In the genomic region with DNA sequence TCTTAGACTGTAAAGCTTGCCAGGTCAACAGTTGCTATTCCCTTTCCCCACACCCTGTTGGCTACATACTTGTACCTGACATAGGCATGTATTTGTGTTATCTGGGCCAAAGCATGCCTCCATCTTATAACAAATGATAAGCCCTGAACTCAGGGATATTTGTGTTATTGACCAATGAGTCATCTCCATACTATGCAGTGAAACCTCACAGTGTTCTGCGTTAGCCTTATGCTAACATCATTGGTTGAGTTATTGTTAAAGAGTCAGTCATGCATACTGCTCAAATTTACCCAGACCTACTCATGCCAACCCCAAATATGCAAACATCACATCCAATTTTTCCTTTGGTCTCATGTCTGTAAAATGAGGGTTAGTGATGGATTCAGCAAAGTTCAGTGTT, we compare ENCODE assay signal across 24 mouse cellular contexts.
DNase-seq lines count a peak whose midpoint lies in the region; ATAC-seq and TF ChIP-seq lines count a peak whose summit lies in the region.
"Had no signal": no experiment of that assay in that cellular context is flagged by ENCODE, and none has a peak within 500 bp of the region (broad histone marks: within the 10 kb centered on the region; RNA-seq: fewer than 3 reads in every experiment).

No protein-coding gene starts in this region.

- H3K4me2 ChIP-seq in lung, postnatal 0 days (replicated peaks; ENCODE audit: low read depth, low read length), result no peak overlapping the region
- H3K4me2 ChIP-seq in stomach, embryonic 16.5 days (ENCODE audit: low read depth, low read length), result no peak overlapping the region
- no peak overlapping the region for H3K4me2 ChIP-seq in stomach, postnatal 0 days (replicated peaks; ENCODE audit: low read depth)
- H3K4me2 ChIP-seq: embryonic facial prominence, embryonic 12.5 days; forebrain, embryonic 13.5 days; forebrain, embryonic 15.5 days had no signal

- H3K36me3 ChIP-seq in lung, postnatal 0 days (ENCODE audit: insufficient read depth, low read length), result no peaks in the 10 kb centered on the region
- no peaks in the 10 kb centered on the region for H3K36me3 ChIP-seq in stomach, embryonic 16.5 days (ENCODE audit: control insufficient read depth, insufficient read depth, low read length)
- no peaks in the 10 kb centered on the region for H3K36me3 ChIP-seq in stomach, postnatal 0 days (ENCODE audit: control insufficient read depth, insufficient read depth, low read length)
- H3K36me3 ChIP-seq: embryonic facial prominence, embryonic 10.5 days; embryonic facial prominence, embryonic 12.5 days; forebrain, embryonic 15.5 days; G1E had no signal

- TF ChIP-seq CTCF in lung, postnatal 0 days (IDR thresholded peaks at IDR 0.05), result no peak
- no peak for TF ChIP-seq CTCF in stomach, postnatal 0 days (IDR thresholded peaks at IDR 0.05; ENCODE audit: low read depth)

- no peaks in the 10 kb centered on the region for H3K27me3 ChIP-seq in lung, postnatal 0 days (replicated peaks; ENCODE audit: insufficient read depth, low read length)
- H3K27me3 ChIP-seq in stomach, embryonic 16.5 days (ENCODE audit: control insufficient read depth, insufficient read depth, low read length), result no peaks in the 10 kb centered on the region
- no peaks in the 10 kb centered on the region for H3K27me3 ChIP-seq in stomach, postnatal 0 days (ENCODE audit: control insufficient read depth, insufficient read depth, low read length)
- H3K27me3 ChIP-seq: CH12.LX; embryonic facial prominence, embryonic 12.5 days; forebrain, embryonic 13.5 days; forebrain, embryonic 15.5 days had no signal

- WGBS in lung, postnatal 0 days, result 43% methylated on average over 1 of the region's 1 CpGs
- WGBS in stomach, embryonic 16.5 days, result 58% methylated on average over 1 of the region's 1 CpGs
- 37% methylated on average over 1 of the region's 1 CpGs for WGBS in stomach, postnatal 0 days

- H3K4me1 ChIP-seq in lung, postnatal 0 days (ENCODE audit: insufficient read depth, low read depth, low read length), result no peaks in the 10 kb centered on the region
- H3K4me1 ChIP-seq in stomach, embryonic 16.5 days (ENCODE audit: control insufficient read depth, insufficient read depth, low read length), result no peaks in the 10 kb centered on the region
- no peaks in the 10 kb centered on the region for H3K4me1 ChIP-seq in stomach, postnatal 0 days (replicated peaks; ENCODE audit: control insufficient read depth, insufficient read depth)
- H3K4me1 ChIP-seq: embryonic facial prominence, embryonic 12.5 days; forebrain, embryonic 13.5 days; forebrain, embryonic 15.5 days had no signal

- ATAC-seq in lung, postnatal 0 days, result no peak
- peak; percentile 58; the same call in 1 of the 2 replicates for ATAC-seq in stomach, embryonic 16.5 days (ENCODE audit: insufficient read depth, low FRiP score)
- ATAC-seq in stomach, postnatal 0 days (ENCODE audit: low FRiP score, low TSS enrichment), result no peak
- ATAC-seq: activated CD4-positive, CD25-positive, alpha-beta regulatory T cell, adult 4 months; CD4-positive, CD25-positive, alpha-beta regulatory T cell, adult 4 months; forebrain, embryonic 13.5 days; forebrain, embryonic 15.5 days; forebrain, postnatal 0 days; Patski had no signal

- no peaks in the 10 kb centered on the region for H3K9me3 ChIP-seq in lung, postnatal 0 days (ENCODE audit: low read length)
- no peaks in the 10 kb centered on the region for H3K9me3 ChIP-seq in stomach, embryonic 16.5 days (replicated peaks; ENCODE audit: control insufficient read depth, low read length)
- no peaks in the 10 kb centered on the region for H3K9me3 ChIP-seq in stomach, postnatal 0 days (ENCODE audit: control insufficient read depth, low read length)
- H3K9me3 ChIP-seq: embryonic facial prominence, embryonic 10.5 days; embryonic facial prominence, embryonic 12.5 days; forebrain, embryonic 13.5 days; forebrain, embryonic 15.5 days had no signal

- no peak overlapping the region for H3K9ac ChIP-seq in lung, postnatal 0 days (replicated peaks; ENCODE audit: low read depth)
- H3K9ac ChIP-seq in stomach, embryonic 16.5 days (ENCODE audit: low read length), result no peak overlapping the region
- no peak overlapping the region for H3K9ac ChIP-seq in stomach, postnatal 0 days (ENCODE audit: low read length)
- H3K9ac ChIP-seq: embryonic facial prominence, embryonic 12.5 days; forebrain, embryonic 13.5 days; forebrain, embryonic 15.5 days; forebrain, postnatal 0 days had no signal

- TF ChIP-seq EP300 in lung, postnatal 0 days (IDR thresholded peaks at IDR 0.05), result no peak
- TF ChIP-seq EP300 in stomach, postnatal 0 days (optimal IDR thresholded peaks at IDR 0.05), result no peak

- H3K27ac ChIP-seq in lung, postnatal 0 days (ENCODE audit: low read length), result no peak overlapping the region
- no peak overlapping the region for H3K27ac ChIP-seq in stomach, embryonic 16.5 days (ENCODE audit: low read length)
- no peak overlapping the region for H3K27ac ChIP-seq in stomach, postnatal 0 days (replicated peaks)
- H3K27ac ChIP-seq: embryonic facial prominence, embryonic 10.5 days; embryonic facial prominence, embryonic 12.5 days; forebrain, embryonic 13.5 days; forebrain, embryonic 15.5 days had no signal

- peak; percentile 15 for DNase-seq in lung, postnatal 0 days (ENCODE audit: low spot score)
- DNase-seq in lung, postnatal 25 days (ENCODE audit: low spot score), result no peak
- DNase-seq in stomach, postnatal 0 days (ENCODE audit: low spot score), result no peak
- no peak for DNase-seq in urinary bladder, postnatal 4 days (ENCODE audit: low spot score in 2 of 2)
- DNase-seq: adrenal gland, adult 8-10 months; adrenal gland, postnatal 14 days; adrenal gland, postnatal 36 days; B cell, adult 2 months; cerebellum, adult 11-12 months; cerebellum, adult 2 months; cerebellum, adult 9-10 months; cerebellum, postnatal 10 days; cerebellum, postnatal 25 days; forebrain, postnatal 0 days had no signal

- H3K4me3 ChIP-seq in lung, postnatal 0 days (ENCODE audit: low read depth, low read length), result no peak overlapping the region
- no peak overlapping the region for H3K4me3 ChIP-seq in stomach, embryonic 16.5 days (replicated peaks; ENCODE audit: low read length)
- no peak overlapping the region for H3K4me3 ChIP-seq in stomach, postnatal 0 days (ENCODE audit: low read depth, low read length)
- H3K4me3 ChIP-seq: embryonic facial prominence, embryonic 10.5 days; embryonic facial prominence, embryonic 12.5 days; forebrain, embryonic 13.5 days; forebrain, embryonic 15.5 days had no signal
